Mouse (Mus musculus) large intestine, adult 2 months (tissue): ENCODE data around the gene Cebpzos. TPM values are rescaled to one million over a fixed set of nuclear protein-coding genes. Genes with fewer than 3 reads are reported as not detected.

ENCODE experiments used
- DNase-seq: peaks from one replicate; pipeline ENCODE4 v3.0.0-alpha.2; 2012; ENCODE audit warnings: low read depth, low spot score
- WGBS: fragments of 180-500 bp; shearing (Covaris S2); methylation state at CpG from one replicate; pipeline ENCODE4 v1.1.7; 2018; 5-methylcytosine and 5-hydroxymethylcytosine counted together
- polyA plus RNA-seq: library from polyadenylated mRNA; depleted of rRNA; stranded (reverse); fragments of >200 nt; gene quantifications from 2 replicates; pipeline ENCODE4 v1.2.3, GENCODE M21; 2012; rRNA removed

Cebpzos gene
- polyA plus RNA-seq, 1 experiment: 8.6 TPM

GRCm38 (mm10) chr17:78936466-78937228, 20.3 kb downstream of the Cebpzos start, which contains the start of the genes Cebpz and Ndufaf7:
TSS of gene Cebpz (minus strand) at chr17:78937066.
TSS of gene Ndufaf7 (plus strand) at chr17:78937136.
- under 1% methylated on average over 45 of the region's 45 CpGs for WGBS
- DNase-seq: peak; percentile 98

GRCm38 (mm10) chr17:78937229-78937853, 21.0 kb downstream of the Cebpzos start:
- DNase-seq: no peak
- 4% methylated on average over 26 of the region's 26 CpGs for WGBS

- no peak for DNase-seq
- 91% methylated on average over 4 of the region's 4 CpGs for WGBS
These were observed 22.6 kb downstream of the Cebpzos start for GRCm38 (mm10) chr17:78938927-78939326.

- DNase-seq: no peak
- 67% methylated on average over 11 of the region's 11 CpGs for WGBS
These were observed 26.3 kb downstream of the Cebpzos start for GRCm38 (mm10) chr17:78942579-78942978.

GRCm38 (mm10) chr17:78951225-78951624, 34.9 kb downstream of the Cebpzos start:
- DNase-seq: no peak
- 62% methylated on average over 5 of the region's 5 CpGs for WGBS

GRCm38 (mm10) chr17:78952070-78952469, 35.8 kb downstream of the Cebpzos start:
- DNase-seq: no peak
- WGBS: 73% methylated on average over 5 of the region's 5 CpGs

- DNase-seq: no peak
- 50% methylated on average over 8 of the region's 8 CpGs for WGBS
These were observed 36.9 kb downstream of the Cebpzos start for GRCm38 (mm10) chr17:78953240-78953639.

GRCm38 (mm10) chr17:78959473-78959872, 43.2 kb downstream of the Cebpzos start:
- whole genome bisulfite sequencing: 60% methylated on average over 6 of the region's 6 CpGs
- DNase-seq: no peak

- no peak for DNase-seq
- 85% methylated on average over 1 of the region's 1 CpGs for WGBS
These were observed 48.1 kb downstream of the Cebpzos start for GRCm38 (mm10) chr17:78964387-78964786.

GRCm38 (mm10) chr17:78966092-78966883, 50.0 kb downstream of the Cebpzos start:
- DNase-seq: no peak
- WGBS: 91% methylated on average over 11 of the region's 11 CpGs

- 81% methylated on average over 3 of the region's 3 CpGs for WGBS
- no peak for DNase-seq
These were observed 52.2 kb downstream of the Cebpzos start for GRCm38 (mm10) chr17:78968500-78968899.

Other genes with a start within 250 kb of the Cebpzos start
- gene Strn, start 179.3 kb upstream of the Cebpzos start, polyA plus RNA-seq: 5.2 and 11.8 TPM in 2 replicates
- gene Heatr5b, start 81.1 kb upstream of the Cebpzos start, polyA plus RNA-seq: 10.1 and 15.8 TPM in 2 replicates
- 6.2 TPM in 2 replicates for gene Gpatch11, start 80.9 kb upstream of the Cebpzos start, polyA plus RNA-seq
- gene Eif2ak2, start 33.9 kb upstream of the Cebpzos start, polyA plus RNA-seq: 3.0 and 10.5 TPM in 2 replicates
- not detected in 2 replicates for gene Sult6b1, start 9.5 kb upstream of the Cebpzos start, polyA plus RNA-seq
- gene Cebpz, start 20.6 kb downstream of the Cebpzos start, polyA plus RNA-seq: 3.2 and 3.4 TPM in 2 replicates
- 7.6 and 10.9 TPM in 2 replicates for gene Ndufaf7, start 20.6 kb downstream of the Cebpzos start, polyA plus RNA-seq
- gene Prkd3, start 104.3 kb downstream of the Cebpzos start, polyA plus RNA-seq: 3.7 and 4.9 TPM in 2 replicates
- 7.5 and 7.6 TPM in 2 replicates for gene Qpct, start 135.4 kb downstream of the Cebpzos start, polyA plus RNA-seq